Mouse (Mus musculus) urinary bladder, postnatal 10 days (tissue): ENCODE results near the gene Fam122a.

ENCODE experiments used
- DNase-seq: peaks from one replicate; pipeline ENCODE4 v3.0.0; 2022; ENCODE audit warnings: low spot score

Gene Fam122a

GRCm38 (mm10) chr19:24490275-24490674 lies 13.1 kb upstream of the Fam122a start:
- no peak for DNase-seq

- DNase-seq: no peak
These were observed 9.5 kb upstream of the Fam122a start for GRCm38 (mm10) chr19:24486433-24487296.

- no peak for DNase-seq
These were observed 7.5 kb upstream of the Fam122a start for GRCm38 (mm10) chr19:24484612-24485194.

GRCm38 (mm10) chr19:24480916-24481315 lies 3.8 kb upstream of the Fam122a start:
- no peak for DNase-seq

GRCm38 (mm10) chr19:24476461-24476860 lies 695 bp downstream of the Fam122a start:
- no peak for DNase-seq

- no peak for DNase-seq
These were observed 1.9 kb downstream of the Fam122a start for GRCm38 (mm10) chr19:24475281-24475680.

- DNase-seq: no peak
These were observed 4.6 kb downstream of the Fam122a start for GRCm38 (mm10) chr19:24472512-24472911.

- DNase-seq: no peak
These were observed 5.6 kb downstream of the Fam122a start for GRCm38 (mm10) chr19:24471538-24471937.

GRCm38 (mm10) chr19:24469216-24469615 lies 7.9 kb downstream of the Fam122a start:
- no peak for DNase-seq

- DNase-seq: no peak
These were observed 8.5 kb downstream of the Fam122a start for GRCm38 (mm10) chr19:24468616-24469015.

GRCm38 (mm10) chr19:24463011-24463410 lies 14.1 kb downstream of the Fam122a start:
- no peak for DNase-seq

GRCm38 (mm10) chr19:24456591-24457231 lies 20.4 kb downstream of the Fam122a start:
- DNase-seq: no peak

- no peak for DNase-seq
These were observed 21.8 kb downstream of the Fam122a start for GRCm38 (mm10) chr19:24455249-24455960.

- DNase-seq: no peak
These were observed 22.7 kb downstream of the Fam122a start for GRCm38 (mm10) chr19:24454451-24454850.

- DNase-seq: no peak
These were observed 23.8 kb downstream of the Fam122a start for GRCm38 (mm10) chr19:24453379-24453778.

GRCm38 (mm10) chr19:24452441-24452898 lies 24.7 kb downstream of the Fam122a start:
- DNase-seq: no peak

- no peak for DNase-seq
These were observed 25.5 kb downstream of the Fam122a start for GRCm38 (mm10) chr19:24451626-24452025.

- no peak for DNase-seq
These were observed 26.4 kb downstream of the Fam122a start for GRCm38 (mm10) chr19:24450740-24451139.

- no peak for DNase-seq
These were observed 32.8 kb downstream of the Fam122a start for GRCm38 (mm10) chr19:24444322-24444721.

GRCm38 (mm10) chr19:24439715-24440114 lies 37.4 kb downstream of the Fam122a start:
- no peak for DNase-seq

- DNase-seq: no peak
These were observed 42.9 kb downstream of the Fam122a start for GRCm38 (mm10) chr19:24434291-24434690.

GRCm38 (mm10) chr19:24432447-24432846 lies 44.7 kb downstream of the Fam122a start:
- no peak for DNase-seq
